Mouse (Mus musculus): ENCODE measurements at regions not wholly inside any gene's neighbourhood (a gene's known extent, or its start where the extent isn't known, plus 50 kb on each side); places are given as distances from the start of the nearest gene placed in this dataset.
A peak's percentile ranks its signal among the peaks of the same experiment; 100 is the strongest.

DNA sequence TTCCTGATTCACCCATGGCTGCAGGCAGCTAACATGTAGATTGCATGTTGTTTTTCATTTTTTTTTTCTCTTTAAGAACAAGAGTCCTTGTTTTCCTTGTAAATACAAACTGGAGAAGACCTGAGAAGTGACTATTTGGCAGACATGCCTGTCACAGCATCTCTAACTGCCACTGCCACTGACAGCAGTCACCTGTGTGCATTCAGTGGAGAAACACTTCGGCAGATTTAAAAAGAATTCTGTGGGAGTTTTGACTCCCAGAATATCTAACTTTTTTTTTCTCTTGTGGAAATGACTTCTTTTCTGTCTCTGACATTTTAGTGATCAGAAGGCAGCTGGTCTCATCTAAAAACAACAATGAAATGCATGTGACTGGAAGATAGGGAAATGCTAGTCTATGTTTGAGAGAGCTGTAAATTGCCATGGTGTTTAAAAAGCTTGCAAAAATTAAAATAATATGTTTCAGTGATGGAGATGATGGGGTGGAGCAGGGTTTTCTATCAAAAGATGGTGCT lies 526.0 kb upstream of the Agtr1b start:
- DNase-seq = no peak

DNA sequence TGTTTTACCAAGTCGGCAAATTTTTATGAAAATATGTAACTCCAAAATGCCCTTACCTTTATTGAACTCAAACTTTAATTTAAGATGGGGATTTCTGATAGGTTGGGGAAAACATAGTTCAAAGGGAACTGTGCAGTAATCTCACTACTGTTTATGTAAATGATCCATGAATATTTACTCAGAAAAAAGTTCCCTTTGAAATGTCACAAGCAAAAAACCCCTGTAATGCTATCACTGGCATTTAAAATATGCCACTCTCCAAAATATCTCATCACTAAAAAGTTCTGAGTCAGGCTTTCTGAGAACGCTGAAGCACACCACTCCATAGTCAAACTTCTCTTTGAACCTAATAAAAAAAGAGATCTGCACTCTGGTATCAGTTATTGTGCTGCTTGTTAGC lies 497.3 kb upstream of the Agtr1b start:
- no peak for DNase-seq

DNA sequence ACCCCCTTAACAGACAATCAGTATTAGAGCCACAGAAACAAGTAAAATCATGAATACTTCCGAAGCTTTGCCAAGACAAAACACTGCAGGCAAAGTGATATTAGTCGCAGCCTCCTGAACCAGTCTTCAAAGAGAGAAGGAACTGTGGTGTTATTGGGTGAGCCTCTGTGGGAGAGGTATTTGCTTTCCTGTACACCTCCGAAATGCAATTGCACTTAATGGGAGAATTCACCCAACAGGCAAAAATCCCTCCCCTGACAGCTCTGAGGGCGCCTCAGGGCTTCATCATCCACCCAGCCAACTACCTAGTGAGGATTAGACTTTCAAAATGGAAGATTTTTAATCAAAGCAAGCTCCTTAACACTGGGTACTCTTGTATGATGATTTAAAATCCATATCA lies 464.1 kb upstream of the Agtr1b start:
- DNase-seq = no peak

DNA sequence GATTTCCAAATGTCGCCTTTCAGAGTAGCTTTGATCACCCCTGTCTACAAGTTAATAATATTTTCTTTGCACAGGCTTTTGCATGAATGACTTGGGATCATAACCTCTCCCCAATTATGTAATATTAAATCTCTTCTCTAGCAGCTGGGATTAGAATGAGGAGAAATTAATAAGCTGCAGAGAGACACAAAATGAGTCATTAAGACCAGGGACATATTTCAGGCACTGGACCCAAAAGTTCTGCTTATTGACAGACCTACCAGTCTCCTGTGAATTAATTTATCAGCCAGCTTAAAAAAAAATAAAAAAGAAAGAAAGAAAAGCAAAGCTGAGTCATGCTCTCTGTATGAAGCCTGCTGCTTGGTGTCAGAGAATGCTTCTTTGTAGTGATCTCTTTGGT lies 462.4 kb upstream of the Agtr1b start:
- DNase-seq = no peak

DNA sequence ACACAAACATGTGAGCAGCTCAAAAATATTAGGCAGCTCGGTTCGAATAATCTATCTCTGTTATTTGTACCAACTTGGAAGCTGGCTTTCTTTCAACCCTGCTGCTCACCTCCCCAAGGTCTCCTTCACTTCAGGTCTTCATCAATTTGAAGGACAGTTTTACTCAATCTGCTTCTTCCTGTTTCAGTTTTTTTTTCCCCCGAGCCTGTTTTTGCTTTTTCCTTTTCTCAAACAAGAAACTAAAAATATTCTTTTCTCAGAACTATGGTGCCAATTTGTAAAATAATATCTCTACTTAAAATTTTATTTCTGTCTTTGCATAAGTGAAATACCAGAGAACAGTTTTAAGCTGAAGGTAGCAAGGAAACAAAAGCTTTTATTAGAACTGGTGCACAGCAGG lies 461.8 kb upstream of the Agtr1b start:
- no peak for DNase-seq

DNA sequence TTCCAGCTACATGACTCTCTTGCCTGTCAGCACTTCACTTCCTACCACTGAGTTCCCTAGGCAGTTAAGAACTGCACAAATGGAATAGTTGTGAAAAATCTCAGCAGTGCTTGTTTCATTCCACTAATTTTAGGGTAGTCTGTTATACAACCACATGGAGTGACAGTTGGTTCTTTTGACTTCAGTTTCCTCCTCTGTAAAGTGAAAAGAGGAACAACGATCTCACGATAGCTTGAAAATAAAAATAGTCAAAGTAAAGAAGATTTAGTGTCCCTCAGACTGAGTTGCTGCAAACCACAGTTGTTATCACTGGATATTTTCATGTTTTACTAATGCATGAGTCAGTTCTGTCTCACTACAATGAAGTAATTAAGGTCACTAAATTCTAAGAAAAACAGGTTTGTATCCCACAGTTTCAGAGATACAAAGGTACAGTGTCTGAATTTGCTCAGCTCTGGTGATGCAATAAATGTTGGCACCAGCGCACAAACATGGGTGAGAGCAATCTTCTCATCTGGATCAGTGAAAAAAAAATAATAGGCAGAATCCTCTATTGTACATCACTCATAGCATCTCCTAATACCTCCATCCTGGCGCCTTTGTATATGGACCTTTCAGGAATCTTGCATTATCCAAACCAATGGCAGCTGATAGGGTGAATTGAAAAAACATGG lies 458.8 kb upstream of the Agtr1b start:
- DNase-seq = no peak

DNA sequence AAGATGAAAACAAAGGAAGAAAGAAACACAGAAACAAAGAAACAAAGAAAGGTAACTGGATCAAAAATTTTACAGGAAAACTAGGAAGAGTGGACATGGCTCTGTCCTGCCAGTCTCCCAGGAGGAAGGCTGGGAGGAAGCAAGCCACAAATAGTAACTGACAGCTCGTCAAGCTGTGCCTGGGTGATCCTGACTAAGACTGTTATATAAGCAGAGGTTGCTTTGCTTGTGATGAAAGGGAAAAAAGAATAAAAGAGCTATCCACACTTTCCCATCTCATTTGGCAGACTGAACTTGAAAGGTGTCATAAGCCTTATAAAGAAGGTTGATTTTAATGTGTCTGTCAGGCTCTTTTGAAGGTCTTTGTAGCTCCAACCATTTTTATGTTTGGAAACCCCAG lies 455.2 kb upstream of the Agtr1b start:
- DNase-seq = peak; percentile 48 to 63

DNA sequence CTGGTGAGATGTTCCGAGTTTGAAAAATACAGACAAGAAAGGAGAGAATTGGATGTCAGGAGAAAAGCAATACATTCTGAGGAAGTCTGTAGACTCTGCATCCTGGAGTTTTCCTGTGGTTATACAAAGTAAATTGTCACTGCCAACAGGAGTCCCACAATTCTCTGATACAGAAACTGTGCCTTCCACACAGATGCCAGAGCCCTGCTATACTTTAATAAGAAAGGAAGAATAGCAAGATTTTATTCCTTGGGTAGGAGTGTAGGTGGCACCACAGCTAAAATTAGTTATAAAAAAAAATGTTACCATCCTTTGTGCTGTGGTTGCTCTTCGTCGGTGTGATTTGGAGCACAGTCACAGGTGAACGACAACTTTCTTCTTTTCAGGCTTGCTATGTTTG lies 454.7 kb upstream of the Agtr1b start:
- DNase-seq = no peak

DNA sequence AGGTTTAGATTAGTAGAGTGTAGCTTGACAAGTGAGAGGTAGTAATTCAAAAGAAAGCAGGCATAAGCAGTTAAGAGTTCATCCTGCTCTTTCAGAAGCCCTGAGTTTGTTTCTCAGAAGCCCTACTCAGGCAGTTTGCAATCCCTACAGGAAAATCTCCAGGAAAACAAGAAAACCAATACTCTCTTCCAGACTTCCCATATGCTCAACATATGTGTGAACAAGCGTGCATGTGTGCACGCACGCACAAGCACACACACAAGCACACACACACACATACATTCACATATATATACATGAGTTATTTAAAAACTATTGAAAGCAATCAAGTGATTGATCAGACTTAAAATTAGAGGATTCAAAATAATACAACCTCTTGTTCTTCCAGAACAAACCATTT lies 453.1 kb upstream of the Agtr1b start:
- DNase-seq = no peak

DNA sequence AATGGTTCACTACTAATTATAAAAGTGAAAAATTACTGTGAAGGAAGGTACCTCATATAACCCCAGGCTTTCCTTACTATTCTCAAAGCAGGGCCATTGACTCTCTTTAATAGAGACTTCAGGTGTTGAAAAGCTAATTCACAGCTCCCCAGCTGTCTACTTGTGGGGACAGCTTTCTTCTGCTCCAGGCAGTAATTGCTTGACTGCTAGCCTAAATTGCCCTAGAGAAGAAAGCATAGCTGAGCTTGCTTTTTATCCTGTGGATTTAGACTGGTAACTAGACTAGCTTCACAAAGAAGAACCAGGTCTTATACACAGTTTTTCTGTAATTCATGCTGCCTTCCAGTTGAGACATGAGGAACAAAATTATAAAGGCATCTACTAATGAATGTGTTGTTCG lies 452.6 kb upstream of the Agtr1b start:
- no peak for DNase-seq

DNA sequence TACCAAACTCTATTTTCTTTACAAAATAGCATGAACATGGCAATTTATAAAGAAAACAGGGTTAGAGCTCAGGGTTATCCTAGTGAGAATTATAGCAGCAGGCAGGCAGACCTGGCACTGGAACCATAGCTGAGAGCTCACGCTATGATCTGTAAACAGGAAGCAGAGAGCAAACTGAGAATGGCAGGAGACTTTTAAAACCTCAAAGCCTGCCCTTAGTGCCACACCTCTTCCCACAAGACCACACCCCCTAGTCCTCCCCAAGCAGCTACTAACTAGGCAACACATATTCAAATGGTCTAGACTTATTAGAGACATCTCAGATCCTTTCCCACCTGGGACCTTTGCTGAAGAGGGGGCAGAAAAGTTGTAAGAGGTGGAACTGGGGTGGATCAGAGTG lies 449.6 kb upstream of the Agtr1b start:
- DNase-seq = no peak

DNA sequence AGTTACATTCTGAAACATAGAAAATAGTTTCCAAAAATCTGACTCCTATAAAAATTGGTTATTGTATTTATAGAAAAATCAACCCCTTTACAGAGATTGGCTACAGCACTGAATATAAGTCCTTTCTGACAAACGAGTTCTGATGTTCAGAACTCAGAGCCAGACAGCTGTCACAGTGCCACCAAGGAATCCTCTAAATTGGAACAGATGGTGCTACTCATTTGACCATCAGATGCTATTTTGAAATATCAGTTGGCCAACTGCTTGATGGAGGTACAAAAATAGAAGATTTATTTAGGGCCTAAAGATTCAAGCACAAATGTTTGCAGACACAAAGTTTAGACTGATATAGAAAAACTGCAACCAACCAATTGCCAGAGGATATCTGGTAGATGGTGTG lies 427.3 kb upstream of the Agtr1b start:
- peak; percentile 64 to 71 for DNase-seq

DNA sequence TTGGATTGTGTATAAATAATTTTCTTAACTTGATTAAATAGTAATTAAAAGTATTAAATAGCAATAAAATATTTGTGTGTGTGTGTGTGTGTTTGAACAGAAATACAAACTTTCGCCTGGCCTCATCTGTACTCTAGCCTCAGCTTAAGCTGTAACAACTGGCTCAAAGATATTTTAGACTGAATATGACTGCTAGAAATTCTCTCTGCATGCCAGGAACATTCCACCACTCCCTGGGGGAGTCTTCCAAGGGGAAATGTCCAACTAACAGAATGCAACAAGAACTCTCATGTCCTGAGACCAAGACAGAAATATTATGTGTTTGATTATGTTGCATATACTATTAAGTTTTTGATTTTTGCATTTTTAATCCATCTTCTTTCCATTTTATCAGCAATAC lies 425.5 kb upstream of the Agtr1b start:
- no peak for DNase-seq

DNA sequence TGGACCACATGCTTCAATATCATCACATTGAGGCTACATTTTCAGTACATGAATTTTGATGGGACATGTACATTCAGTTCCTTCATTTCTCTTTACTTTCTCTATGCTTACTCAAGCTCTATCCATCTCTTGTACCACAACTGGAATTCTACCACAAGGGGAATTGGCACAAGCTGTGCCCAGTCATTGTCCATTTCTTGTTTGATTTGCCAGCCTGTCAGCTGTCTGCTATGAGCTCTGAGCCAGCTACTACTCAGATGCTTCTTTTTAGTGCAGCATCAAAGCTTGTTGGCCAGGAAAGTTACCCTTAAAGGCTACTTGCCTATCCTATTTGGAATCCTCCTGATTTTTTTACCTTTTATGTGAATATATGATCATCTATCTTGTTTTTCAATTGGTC lies 410.9 kb upstream of the Agtr1b start:
- DNase-seq = no peak

DNA sequence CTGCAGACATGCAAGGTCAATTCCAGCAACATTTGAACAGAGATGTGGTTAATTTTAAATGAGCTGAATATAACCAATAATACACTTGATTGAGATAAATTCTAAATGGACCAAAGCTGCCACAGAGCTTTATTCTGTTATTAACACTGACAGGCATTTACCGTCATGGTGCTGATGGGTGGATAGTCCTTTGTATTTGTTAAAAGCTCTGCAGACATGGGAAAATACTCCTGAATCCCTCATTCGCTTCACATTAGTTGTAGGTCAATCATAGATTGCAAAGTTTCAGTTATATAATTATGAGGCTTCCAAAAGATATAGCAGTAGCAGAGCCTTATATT lies 410.0 kb upstream of the Agtr1b start:
- DNase-seq = no peak

DNA sequence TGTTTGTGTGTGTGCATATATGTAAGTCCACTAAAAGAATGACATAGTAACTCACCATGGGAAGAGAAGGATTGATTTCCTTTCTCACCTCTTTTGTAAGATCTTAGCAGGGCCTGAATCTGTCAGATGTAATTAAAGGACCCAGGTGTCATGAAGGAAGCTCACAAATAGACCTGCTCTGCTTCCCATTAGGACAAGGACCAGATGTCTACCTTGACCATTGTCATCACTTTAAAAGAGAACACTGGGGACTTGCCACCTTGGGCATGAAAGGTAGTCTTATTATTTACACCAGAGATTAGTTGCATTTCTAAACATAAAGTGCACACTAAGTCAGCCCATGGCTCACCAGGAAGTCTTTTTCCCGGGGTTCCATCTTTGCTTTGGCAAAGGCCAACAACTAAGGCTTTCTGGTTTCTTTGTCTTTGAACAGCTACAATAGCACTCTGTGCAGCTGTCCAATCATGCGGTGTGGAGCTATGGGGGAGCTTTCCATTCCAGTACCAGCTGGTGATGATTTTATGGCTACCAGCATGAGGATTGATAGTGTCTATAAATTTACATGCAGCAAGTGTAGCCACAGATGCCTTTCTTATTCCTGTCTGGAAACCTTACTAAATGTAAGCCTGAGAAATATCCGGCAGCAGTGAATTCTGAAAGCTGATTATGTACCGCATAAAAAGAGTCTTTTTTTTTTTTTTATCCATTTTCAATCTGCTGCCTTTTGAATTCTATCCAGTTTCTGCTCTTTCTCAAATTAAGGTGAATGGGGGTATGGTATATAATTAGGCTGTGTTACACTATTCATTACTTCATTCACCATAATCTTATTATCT lies 409.4 kb upstream of the Agtr1b start:
- no peak for DNase-seq

DNA sequence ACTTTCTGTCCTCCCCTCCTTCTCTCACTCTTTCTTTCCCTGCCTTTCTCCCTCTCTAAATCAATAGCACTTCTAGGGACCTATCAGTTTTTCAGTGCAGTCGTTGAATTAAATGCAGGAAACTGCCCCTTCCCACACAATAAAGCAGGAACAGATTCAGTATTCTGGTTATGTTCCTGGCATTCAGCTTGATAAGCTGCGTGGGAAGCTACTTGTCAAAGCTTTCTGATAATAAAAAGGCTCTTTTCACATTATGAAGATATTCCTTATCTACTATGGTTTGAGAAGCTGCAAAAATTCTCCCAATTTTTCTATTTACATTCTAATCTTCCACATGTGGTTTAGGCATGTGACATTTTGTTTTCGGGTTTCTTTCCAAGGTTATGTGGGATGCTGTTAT lies 367.3 kb upstream of the Agtr1b start:
- DNase-seq = no peak

DNA sequence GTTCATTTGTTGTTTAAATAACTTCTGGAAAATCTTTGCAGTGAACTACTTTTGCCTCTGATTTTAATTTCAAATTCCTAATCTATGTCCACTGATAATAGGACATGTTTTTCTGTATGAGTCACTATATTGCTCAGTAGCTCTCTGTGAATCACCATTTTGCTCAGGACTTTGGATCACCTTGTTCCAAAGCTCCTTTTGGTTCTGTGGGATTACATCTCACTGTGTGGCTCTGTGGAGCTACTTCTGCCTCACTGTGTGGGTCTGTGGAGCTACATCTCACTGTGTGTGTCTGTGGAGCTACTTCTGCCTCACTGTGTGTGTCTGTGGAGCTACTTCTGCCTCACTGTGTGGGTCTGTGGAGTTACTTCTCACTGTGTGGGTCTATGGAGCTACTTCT lies 365.0 kb upstream of the Agtr1b start:
- no peak for DNase-seq

DNA sequence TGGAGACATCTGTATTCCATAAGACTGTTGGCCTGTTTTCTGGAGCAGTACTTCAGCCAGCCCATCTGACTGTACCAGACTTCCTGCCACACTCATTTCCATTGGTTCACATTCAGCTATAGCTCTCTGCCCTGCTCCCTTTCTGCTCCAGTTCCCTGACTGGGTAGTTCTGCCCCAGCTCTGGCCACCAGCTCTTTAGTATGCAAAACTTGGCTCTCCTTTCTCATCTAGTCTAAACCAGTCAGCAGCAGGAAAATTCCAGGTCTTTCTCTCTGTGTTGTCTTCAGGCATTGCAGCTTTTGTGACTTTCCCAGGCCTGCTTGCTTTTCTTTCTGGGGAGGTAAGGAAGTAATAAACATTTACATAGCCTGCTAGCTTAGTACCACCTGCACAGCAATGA lies 363.5 kb upstream of the Agtr1b start:
- peak in 1 of 2 experiments; percentile 2 for DNase-seq

DNA sequence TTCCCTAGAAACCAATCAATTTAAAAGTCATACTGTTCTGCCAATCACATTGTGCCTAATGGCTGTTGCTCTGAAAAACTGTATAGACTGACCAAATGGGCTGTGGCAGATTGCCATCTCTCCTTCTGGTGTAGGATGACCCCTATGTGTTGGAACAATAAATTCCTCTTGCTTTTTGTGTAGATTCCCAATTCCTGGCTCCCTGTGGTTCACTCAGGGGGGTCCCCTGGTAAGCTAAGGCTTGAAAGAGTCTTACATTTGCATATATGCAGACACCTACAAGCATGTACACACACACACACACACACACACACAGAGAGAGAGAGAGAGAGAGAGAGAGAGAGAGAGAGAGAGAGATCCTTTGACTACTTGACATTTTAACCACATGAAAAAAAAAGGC lies 362.8 kb upstream of the Agtr1b start:
- peak in 1 of 2 experiments; percentile 7 for DNase-seq

DNA sequence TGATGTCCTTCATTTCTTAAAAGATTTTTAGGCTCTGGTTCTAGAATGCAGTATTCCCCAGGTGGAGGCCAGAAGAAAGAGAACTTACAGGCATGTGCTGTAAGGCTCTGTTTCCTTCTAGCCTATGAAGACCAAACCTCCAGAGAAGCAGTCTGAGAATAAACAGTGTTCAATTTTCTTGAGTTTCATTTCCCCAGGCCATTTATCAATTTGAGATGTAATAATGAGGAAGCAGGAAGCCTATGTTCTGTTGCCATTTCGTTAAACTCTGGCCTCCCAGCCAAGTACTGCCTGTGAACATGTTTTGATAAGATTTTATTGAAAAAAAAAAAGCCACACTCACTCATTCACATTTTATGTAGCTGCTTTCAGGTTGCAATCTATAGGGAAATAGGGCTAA lies 347.7 kb upstream of the Agtr1b start:
- DNase-seq = no peak

DNA sequence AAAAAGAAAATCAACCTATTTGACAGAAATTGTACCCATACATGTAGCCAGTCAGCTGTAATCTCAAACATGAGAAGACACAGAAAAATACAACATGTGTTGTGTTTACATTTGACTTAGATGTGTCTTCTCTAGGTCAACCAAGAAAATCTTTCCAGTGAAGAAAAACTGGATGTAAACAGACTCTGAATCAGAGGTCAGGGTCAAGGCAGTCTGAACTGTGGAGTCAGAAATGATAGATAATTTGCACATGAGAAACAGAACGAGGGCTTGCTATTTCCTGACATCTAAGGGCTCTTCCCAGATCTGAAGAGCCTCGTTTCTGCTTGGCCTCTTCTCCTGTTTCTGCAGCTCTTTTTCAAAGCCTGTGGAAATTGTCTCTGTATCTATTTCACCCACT lies 342.7 kb upstream of the Agtr1b start:
- no peak for DNase-seq

DNA sequence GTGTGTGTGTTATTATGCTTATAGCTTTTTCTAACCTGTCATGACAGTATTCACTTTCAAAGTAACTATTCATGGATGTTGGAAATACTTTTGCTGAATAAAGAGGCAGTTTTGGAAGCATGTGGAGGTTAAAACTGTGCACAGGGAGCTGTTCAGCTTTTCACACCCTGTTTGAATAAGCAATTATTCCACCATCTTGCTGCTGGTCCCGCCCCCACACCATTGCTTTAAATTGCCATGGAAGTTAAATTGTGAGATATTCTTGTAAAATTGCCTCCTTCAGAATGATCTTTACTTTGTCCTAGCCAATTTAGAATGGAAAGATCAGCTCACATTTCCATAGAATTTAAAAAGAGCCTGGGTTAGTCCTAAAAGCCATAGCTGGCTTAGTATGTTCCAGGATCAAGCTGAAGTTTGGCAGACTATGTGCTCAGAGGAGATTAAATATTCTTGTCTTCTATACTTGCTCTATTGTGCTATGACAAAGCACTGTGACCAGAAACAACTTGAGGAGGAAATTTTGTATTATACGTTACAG lies 328.4 kb upstream of the Agtr1b start:
- no peak for DNase-seq

DNA sequence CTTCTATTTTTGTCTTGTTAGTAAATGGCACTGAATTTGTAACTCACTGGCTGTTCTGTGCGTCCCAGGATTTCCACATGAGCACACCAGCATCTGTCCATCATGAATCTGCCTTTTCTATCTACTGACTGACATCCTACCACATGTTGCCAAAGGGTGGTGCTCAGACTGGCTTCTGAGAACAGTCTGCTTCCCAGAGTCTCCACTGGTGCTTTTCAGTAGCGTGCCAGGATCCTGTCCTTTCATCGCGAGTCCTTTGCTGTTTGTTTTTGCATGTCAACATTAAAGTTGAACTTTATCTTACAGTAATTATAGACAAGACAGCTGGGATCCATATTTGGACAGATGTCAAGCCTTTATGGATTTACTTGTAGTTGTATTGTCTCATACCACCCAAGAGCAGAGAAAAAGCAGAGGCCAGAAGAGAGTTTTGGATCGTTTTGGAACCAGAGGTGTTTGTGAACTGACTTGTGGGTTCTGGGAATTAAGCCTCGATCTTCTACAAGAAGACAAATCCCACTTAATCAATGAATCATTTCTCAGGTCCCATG lies 314.0 kb upstream of the Agtr1b start:
- peak in 1 of 2 experiments; percentile 15 for DNase-seq

Data from cerebellum, postnatal 10 days (tissue).